Mouse (Mus musculus): ENCODE measurements around the gene Tcf7l1. TPM values are rescaled to one million over a fixed set of nuclear protein-coding genes. Genes with fewer than 3 reads are reported as not detected.

The Tcf7l1 gene
- total RNA-seq, 1 experiment from 2014 or later, result 18.2 TPM

DNA sequence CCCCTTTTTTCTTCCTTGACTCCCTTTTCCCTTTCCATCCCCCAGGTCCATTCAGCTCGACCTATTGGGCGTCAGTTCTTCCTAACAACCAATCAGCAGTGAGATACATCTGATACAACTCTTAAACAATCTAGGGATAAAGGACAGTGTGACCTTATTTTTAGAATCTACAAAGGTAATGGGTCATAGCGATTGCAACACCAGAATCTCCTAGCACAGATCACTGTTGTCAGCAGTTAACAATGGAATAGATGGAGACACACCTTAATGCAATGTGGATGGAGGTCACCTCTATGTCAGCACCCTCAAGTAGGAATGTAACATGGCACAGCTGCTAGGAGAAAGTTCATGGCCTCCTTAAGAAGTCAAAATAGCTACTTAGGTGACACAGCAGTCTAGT lies 166.1 kb downstream of the Tcf7l1 start:
- no peak for DNase-seq

DNA sequence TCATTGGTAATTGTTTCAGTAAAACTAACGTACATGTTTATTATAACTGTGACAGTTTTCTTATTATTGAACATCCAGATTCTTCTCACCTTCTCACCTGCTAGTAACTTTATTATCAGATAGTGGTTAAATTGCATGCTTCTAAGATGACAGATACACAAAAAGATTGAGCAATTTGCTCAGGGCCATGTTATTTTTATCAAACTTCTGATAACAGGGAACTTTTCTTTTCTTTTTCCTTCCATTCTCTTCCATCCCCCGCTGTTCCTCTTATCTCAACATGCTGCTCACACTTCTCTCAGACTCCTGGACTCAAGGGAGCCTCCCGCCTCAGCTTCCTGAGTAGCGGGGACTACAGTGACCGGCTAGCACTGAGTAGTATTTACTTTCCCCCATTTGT lies 168.1 kb downstream of the Tcf7l1 start:
- no peak for DNase-seq

DNA sequence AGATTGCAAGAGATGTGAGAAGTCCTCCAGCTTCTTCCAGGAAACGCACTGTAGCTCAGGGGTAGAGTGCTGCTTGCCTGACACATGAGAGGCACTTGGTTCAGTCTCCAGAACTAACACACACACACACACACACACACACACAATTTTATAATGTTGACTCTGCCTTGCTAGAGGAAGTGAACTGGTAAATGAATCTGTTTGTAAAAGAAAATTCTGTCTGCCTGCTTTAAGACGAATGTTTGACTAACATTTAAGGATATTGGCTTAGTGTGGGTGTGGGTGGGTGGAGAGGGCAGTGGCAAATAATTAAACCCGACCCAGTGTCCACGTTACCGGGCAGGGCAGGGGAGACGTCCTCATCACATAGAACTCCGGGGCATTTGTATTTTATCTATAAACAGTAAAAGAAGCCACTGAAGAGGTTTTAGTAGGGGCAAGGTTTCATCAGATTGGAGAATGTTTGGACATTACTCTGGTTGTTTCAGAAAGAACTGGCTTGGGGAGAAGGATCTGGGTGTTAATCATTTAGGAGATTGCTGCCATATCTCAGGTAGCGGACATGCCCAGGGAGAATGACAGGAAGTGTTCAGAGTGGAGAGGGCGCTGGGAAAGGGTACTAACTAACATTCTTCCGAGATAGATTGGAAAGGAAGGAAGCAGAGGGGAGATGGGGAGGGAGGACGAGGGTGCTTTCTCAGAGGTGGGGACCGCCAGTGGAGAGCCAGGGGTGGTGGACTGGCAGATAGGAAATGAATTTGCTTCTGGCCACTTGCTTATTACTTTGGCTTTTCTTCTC lies 169.1 kb downstream of the Tcf7l1 start:
- no peak for DNase-seq

DNA sequence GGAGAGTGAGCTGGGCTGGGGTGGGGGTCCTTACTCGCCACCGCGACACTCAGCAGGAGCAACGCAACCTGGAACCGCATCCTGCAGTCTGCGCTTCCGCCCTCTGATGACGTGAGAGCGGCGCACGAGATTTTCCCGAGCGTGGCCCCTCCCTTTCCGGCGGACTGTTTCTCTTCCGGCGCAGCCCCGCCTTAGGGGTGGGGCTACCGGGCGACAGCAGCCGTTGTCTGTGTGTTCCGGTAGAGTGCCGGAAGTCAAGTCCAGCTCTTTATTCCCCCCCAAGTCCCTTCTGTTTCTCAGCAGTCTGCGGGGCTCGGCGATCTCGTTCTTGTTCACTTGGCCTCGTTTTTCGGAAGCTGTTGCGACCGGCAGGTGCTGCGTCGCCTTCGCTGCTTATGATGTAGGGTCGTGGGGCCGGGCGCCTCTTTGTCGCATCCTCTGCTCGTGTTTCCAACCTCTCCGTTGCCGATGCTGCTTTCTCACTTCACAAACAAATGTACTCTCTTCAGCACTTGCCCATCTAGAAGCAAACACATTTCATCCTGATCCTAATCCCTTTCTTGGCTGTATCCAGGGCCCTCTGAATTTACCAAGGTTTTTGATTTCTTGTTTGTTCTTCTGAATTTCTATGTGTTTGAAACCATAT lies 172.3 kb downstream of the Tcf7l1 start, which contains the start of gene Tgoln1:
TSS of gene Tgoln1 (minus strand) at position 358 of the 646 bp plus-strand sequence.
- DNase-seq, result peak; percentile 97

DNA sequence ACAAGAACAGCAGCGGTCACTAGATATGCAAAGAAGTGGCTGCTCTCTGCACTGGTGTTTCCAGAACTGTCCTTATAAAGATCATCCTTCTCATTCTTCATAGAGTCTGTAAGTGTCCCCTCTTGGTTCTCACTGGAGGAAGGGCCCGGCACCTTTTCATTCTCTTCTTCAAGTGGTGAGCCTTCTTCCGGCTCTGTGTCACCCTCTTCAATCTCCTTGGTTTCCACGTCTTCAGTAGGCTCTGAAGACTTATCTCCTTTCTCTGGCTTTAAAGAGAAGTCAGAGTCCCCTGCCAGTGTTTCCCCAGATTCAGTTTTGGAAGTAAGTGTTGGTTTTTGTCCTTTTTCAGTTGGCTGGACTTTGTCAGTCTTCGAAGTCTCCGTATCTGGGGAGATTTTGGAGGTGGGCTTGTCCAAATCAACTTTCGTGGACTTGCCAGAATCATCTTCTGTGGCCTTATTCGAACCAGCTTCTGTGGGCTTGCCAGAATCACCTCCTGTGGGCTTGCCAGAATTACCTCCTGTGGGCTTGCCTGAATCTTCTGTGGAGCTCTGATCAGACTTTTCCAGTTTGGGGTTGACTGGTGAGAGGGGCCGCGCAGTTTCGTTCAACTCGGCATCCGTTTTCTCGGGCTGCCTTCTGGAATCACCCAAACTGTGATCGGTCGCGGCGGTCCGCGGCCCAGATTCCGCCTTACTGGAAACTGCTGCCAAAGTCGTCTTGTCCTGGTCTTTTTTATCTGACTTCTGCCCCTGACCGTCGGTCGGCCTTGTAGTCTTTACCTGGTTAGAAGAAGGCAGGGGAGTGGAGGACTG lies 173.3 kb downstream of the Tcf7l1 start:
- peak; percentile 30 for DNase-seq

DNA sequence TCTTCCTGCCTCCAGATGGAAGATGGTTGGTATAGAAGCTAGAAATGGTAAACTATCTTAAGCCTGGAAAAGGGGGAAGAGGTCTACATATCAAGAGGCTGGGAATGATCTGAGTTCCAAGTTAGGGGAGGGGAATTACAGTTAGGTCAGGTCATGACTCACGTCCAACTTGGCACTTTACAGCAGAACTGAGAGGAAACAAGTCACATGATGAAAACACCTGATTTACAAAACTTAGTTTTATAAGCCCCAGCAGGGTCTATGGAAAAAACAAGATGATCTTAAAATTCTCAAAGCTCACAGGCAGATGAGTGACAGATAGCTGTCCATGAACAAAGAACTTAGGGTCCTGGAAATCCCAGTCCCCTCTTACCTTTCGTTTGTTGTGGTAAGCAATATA lies 173.9 kb downstream of the Tcf7l1 start:
- no peak for DNase-seq

DNA sequence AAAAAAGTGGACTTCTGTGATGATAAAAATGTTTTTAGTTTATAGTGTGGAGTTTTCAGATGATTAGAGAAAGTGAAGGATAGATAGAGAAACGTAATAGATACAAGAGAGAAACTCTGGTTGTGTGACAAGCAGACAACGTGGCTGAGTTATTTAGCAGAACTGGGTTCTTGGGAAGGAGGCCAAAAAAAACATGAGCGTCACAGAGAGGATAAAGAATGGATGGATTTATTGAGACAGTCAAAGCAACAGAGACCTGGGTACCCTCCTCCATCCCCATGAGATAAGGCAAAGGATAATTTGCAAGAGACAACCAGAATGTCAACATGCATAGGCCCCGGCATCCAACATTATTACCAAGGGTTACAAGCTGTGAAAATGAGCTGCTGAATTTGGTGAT lies 178.8 kb downstream of the Tcf7l1 start:
- DNase-seq, result peak; percentile 36

DNA sequence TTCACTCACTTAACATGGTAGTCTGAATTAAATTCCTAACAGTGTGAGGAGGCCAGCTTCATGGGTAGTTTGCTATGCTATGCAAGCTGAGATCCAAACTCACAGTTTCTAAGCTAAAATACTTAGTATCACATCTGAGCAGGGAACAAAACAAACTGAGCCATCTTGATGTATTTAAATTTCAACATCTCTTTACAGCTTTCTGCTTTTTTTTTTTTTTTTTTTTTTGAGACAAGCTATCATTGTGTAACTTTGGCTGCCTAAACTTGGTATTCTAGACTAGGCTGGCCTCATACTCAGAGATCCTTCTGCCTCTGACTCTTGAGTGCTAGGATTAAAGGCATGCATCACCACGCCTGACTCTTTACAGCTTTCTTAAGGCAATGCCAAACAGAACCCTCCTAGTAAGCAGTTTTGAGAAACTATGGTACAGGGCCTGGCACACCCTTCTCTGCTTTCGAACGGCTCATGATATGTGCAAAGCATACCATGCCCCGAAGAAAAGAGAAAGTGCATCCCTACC lies 180.3 kb downstream of the Tcf7l1 start:
- no peak for DNase-seq

DNA sequence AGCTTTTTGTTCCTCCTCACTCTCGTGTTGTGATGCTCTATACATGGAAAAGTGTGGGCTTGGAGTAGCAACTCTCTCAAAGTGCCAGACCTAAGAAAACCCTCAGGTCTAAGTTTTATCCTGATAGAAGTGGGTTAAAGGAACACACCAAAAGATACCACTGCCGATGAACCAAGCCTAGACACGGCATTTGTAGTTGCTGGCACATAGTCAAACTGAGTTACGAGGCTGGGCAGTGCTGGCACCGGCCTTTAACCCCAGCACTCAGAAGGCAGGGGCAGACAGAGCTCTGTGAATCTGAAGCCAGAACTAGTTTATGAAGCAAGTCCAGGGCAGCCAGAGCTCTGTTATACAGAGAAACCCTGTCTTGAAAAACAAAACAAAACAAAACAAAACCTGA lies 181.4 kb downstream of the Tcf7l1 start:
- peak; percentile 43 for DNase-seq

DNA sequence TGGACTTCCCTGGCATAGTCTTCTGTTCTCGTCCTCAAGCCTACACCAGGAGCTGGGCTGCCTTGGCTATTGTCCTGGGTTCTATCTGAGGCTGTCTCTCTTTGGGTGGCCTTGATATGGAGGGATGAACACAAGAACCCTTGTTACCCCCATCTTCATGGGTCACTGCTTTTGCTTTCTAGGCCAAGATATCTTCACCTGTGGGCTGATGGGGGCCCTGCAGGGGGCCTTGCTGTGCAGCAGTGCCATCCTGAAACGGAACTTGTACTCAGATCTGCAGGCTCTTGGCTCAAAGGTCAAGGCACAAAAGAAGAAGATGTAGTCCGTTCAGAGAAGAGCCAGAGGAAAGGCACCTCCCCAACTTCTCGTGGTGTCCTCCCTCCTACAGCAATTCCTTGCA lies 182.0 kb downstream of the Tcf7l1 start:
- no peak for DNase-seq

DNA sequence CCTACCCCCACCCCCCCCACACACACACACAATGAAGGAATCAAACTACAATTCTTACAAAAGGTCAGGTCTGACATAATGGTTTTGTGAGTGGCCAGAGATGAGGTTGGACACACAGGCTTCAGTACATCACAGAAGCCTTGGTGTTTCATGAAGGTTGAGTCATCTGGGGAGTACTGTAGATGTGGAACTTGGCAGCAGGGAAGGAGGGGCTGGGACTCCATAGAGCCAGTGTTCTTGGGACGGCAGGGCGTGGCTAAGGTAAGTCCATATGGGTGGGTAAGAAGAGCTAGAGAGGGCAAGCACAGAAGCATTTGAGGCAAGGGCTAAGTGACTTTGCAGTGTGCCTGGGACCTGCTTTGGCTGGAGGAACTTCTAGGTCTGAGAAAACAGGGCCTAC lies 185.0 kb downstream of the Tcf7l1 start:
- DNase-seq, result peak; percentile 34

DNA sequence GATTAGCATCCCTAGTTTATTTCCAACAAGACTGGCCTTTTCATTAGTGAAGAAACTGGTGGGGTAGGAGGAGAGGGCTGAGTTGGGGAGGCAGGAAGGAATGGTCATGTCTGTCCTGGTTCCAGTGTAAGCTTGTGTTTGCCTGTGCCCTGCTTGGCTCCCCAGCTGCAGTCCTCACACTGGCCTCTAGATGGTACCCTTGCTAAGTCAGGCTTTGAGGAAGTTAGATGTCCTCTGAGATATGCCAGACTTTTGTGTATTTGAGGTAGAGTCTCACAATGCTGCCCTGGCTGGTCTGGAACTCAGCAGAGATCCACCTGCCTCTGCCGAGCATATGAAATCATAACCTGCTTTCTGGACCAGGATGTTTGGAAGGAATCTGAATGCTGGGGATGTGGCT lies 187.3 kb downstream of the Tcf7l1 start:
- peak; percentile 89 for DNase-seq

DNA sequence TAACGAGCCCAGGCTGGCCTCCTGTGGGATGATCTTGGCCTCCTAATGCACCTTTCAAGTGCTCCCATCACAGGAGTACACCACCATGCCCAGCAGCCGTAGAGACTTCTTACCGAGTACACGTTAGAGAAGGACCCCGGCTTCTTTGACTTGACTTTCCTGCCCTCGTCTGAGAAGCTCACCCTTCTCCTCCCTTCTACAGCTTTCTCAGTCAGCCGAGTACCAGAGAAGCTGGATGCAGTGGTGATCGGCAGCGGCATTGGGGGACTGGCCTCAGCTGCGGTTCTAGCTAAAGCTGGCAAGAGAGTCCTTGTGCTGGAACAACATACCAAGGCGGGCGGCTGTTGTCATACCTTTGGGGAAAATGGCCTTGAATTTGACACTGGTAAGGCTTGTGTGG lies 188.3 kb downstream of the Tcf7l1 start:
- DNase-seq, result peak; percentile 38

DNA sequence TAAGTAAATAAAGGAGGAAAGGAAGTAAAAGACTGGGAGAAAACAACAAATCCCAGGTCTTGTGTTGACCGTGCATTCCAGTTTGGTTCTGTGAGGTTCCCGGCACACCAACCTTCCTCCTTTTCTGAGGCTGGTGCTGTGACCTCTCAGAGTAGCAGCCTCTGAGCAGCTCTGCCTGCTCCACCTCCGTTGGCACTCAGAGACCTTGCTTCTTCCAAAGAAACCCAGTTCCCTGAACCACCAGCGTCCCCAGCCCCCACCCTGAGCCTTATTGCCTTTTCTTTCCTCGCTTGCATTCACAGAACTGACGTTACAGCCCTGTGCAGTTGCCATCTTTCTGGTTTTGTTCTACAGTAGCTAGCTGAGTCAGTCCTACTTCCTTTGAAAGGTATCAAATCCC lies 188.8 kb downstream of the Tcf7l1 start:
- peak; percentile 50 for DNase-seq

DNA sequence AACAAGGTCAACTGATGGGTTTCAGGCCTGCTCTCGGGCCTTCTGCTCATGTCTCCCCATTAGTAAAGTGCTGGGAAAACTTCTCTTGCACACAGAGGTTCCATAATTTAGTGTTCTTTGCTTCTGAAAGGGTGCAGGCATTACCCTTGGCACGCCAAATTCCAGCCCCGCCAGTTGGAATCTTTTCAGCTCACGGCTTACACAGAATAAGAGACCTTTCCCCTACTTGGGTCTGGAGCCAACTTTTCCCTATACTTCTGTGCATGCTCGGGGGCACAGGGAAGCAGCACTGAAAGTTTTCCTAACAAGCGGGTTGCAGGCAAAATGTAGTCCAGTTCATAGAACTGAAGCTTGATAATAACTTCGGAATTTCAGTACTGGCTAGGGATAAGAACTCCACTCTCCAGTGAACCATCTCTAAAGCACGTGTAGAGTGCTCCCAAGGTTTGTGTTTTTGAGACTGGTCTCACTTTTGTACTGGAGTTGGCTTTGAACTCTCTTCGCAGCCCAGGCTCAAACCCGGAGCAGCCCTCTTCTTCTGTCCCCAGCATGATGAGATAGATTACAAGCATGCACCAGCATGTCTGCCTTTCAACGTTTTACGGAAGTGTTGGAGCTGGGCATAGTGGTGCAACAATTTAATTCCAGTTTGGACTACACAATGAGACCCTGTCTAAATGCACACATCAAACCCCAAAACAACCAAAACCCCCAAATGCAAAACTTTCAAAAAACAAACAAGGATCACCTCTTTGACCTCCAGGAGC lies 190.1 kb downstream of the Tcf7l1 start:
- peak; percentile 69 for DNase-seq

DNA sequence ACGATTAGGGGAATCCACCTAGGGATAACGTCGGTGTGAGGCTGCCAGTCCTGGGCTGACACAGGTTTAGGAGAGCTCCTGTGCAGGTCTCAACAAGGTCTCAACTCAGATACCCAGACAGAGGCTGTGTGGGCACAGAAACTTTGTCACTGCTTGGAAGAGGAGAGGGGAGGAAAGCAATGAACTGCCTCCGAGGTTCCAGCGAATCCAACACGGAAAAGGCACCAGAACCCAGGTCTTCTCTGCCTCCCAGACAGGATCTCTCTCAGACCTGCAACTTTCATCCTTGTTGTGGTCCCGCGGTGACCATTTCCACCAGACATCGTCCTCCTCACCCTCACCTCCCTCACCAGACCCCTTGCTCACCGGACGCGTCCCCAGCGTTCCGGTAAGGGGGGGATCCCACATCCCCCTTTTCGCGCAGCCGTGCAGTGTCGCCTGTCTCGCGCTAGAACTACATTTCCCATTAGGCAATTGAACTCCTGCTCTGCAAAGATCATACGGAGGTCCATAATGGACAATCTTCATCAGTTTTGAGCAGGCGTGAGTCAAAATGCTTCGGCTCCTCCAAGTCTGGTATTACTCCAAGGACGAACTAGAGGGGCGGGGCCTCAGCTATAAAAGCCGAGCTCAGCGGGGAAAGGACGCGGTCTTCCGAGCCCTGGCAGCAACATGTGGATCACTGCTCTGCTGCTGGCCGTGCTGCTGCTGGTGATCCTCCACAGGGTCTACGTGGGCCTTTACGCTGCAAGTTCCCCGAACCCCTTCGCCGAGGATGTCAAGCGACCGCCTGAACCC lies 190.9 kb downstream of the Tcf7l1 start, which contains the start of the genes Elmod3 and Retsat:
TSS of gene Elmod3 (minus strand) at position 458 of the 798 bp plus-strand sequence.
TSS of gene Retsat (plus strand) at position 520 of the 798 bp plus-strand sequence.
- DNase-seq, result peak; percentile 97

DNA sequence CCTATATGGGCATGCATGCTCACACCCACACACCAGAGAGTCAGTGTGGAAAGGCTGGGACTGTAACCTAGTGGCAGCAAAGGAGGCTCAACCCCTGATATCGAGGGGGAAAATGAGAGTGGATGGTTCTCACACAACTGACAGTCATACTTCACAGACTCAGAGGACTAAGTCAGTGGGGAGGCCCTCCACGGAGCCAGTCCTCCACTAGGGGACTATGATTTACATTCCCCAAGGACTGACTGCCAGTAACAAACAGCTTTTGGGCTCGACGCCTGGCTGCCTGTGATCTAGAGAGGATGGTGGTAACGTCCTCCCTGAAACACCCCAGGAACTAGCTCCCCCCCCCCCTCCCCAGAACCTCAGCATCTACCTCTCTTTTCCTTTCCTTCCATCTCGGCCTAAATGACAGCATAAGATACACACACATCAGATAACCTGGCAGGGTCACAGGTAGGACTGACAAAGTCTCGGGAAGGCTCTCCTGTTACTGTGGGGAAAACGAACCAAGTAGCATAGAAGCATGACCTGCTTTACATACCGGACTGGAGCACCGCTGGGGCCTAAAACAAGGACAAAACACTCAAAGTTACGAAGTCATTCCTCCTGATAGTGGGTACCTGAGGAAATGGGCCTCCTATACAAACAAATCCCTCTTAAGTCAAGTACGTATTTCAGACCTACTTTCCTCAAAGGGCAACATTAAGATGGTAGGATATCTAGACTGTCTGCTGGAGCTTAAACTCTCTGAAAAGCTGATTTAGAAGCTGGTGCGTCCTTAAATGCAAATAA lies 191.8 kb downstream of the Tcf7l1 start:
- peak; percentile 65 for DNase-seq

DNA sequence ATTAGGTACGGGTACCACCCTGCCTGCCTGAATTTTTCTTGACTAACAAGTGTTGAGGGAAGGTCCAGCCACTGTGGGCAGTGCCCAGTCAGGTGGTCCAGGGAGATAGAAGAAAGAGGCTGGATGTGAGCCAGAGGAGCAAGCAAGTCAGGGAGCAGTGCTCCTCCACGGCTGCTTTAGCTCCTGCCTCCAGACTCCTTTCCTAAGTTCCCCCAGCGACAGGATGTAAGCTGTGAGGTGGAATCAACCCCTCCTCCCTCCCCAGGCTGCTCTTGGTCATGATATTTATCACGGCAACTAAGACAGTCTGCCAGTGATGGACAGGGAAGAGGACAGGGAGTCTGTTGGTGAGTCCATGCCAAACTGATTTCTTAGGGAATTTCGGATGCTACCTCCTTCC lies 195.1 kb downstream of the Tcf7l1 start:
- DNase-seq, result no peak

DNA sequence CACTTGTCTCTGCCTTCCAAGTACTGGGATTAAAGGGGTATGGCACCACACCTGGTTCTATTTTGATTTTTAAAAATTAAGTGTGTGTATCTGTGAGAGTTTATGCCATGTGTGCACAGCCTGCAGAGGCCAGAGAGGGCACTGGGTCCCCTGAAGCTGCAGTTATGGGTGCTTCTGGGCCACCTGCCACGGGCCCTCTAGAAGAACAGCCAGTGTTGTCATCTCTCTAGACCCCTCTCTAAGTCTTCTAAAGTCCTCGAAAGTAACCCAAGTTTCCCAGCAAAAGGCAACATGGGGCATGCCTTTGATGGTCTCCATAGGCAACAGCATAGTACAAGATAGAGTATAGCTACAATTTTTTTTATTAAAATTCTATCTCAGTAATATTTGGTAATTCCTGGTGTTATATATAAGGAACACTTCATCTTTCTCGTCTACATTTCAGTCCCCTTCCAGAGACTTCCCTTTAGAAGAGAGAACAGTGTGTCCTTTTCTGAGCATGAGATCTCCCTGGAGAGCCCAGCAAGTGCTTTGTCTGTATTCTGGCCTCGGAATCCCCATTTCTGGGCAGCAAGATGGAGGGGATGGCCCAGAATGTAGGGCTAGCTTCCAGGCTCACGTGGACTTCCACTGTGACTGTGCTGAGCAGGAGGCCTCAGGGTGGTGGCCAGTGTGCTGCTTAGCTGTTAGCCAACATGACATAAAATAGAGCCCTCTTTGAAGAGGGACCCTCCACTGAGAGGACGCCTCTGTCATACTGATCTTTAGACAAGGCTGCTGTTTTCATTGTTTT lies 195.8 kb downstream of the Tcf7l1 start:
- peak; percentile 39 for DNase-seq
